Mouse (Mus musculus) hindbrain, postnatal 0 days (tissue): ENCODE measurements around the gene Cux2. TPM values are rescaled to one million over a fixed set of nuclear protein-coding genes. Genes with fewer than 3 reads are reported as not detected.
A peak's percentile ranks its signal among the peaks of the same experiment; 100 is the strongest.

Experiments used
- ATAC-seq: fragments of 200-750 bp; cut with Nextera tagmentation; 2 replicates; pipeline ENCODE4 v1.8.0; 2017; ENCODE audit warnings: mild to moderate bottlenecking, moderate TSS enrichment, moderate library complexity
- DNase-seq: peaks from one replicate; pipeline ENCODE4 v3.0.0-alpha.2; 2015; ENCODE audit warnings: low spot score
- H3K27ac ChIP-seq: fragments of 300-500 bp; sonication (generic); 2 replicates; pipeline ENCODE4 v1.5.1; 2014; ENCODE audit warnings: mild to moderate bottlenecking
- H3K27me3 ChIP-seq: fragments of 300-500 bp; sonication (generic); 2 replicates; pipeline ENCODE4 v1.6.1; 2014; ENCODE audit warnings: low read length, mixed read lengths; ENCODE audit not compliant: insufficient read depth
- H3K36me3 ChIP-seq: fragments of 300-500 bp; sonication (generic); 2 replicates; pipeline ENCODE4 v1.6.1; 2014; ENCODE audit warnings: low read length, mixed read lengths; ENCODE audit not compliant: insufficient read depth
- H3K4me1 ChIP-seq: fragments of 300-500 bp; sonication (generic); 2 replicates; pipeline ENCODE4 v1.6.1; 2014; ENCODE audit warnings: antibody characterized with exemption, low read length, mixed read lengths; ENCODE audit not compliant: insufficient read depth
- H3K4me2 ChIP-seq: fragments of 300-500 bp; sonication (generic); 2 replicates; pipeline ENCODE4 v1.6.1; 2014; ENCODE audit warnings: low read depth, mild to moderate bottlenecking, low read length, moderate library complexity, mixed read lengths
- H3K4me3 ChIP-seq: fragments of 300-500 bp; sonication (generic); 2 replicates; pipeline ENCODE4 v1.5.1; 2014; ENCODE audit warnings: low read length
- H3K9ac ChIP-seq: fragments of 300-500 bp; sonication (generic); replicated peaks from 2 replicates; pipeline ENCODE4 v1.6.1; 2014; ENCODE audit warnings: mild to moderate bottlenecking, low read length, moderate library complexity, mixed read lengths
- H3K9me3 ChIP-seq: fragments of 300-500 bp; sonication (generic); 2 replicates; pipeline ENCODE4 v1.6.1; 2016; ENCODE audit warnings: low read length, mixed read lengths
- CTCF ChIP-seq: IDR thresholded peaks from 2 replicates; pipeline ENCODE4 v1.5.1; 2016; ENCODE audit warnings: antibody characterized with exemption, control low read depth, low read depth
- WGBS: fragments of 180-500 bp; shearing (Covaris S2); extraction: QIAGEN DNeasy Blood & Tissue Kit; methylation state at CpG from one replicate; pipeline ENCODE4 v1.1.7; 2014; 5-methylcytosine and 5-hydroxymethylcytosine counted together
- polyA plus RNA-seq: library from polyadenylated mRNA; unstranded; fragments of >200 nt; fragmentation: Nextera tagmentation; extraction: Ambion mirVana; gene quantifications from 2 replicates; pipeline ENCODE4 v1.2.1, GENCODE M21; 2015
- total RNA-seq: library from RNA; depleted of rRNA; stranded (reverse); fragments of >200 nt; gene quantifications from 2 replicates; pipeline ENCODE4 v1.2.3, GENCODE M21; 2014

Gene Cux2
- total and polyA plus RNA-seq, 2 experiments from 2014 or later = 15.2 to 35.4 TPM

GRCm38 (mm10) chr5:122035278-122035677, 14.6 kb downstream of the Cux2 start:
- no peaks in the 10 kb centered on the region for H3K27me3 ChIP-seq
- H3K9ac ChIP-seq = no peak overlapping the region
- 0 out of 2 replicates have a peak, but pooled peaks cover 4% of the 10 kb centered on the region for H3K9me3 ChIP-seq
- ATAC-seq (no peak), DNase-seq (no peak)
- H3K4me1 ChIP-seq = peaks cover 4% of the 10 kb centered on the region; the same call in 1 of the 2 replicates
- 76% methylated on average over 5 of the region's 5 CpGs for WGBS
- no peak for TF ChIP-seq CTCF
- no peak overlapping the region for H3K4me2 ChIP-seq
- H3K4me3 ChIP-seq = no peak overlapping the region
- peaks cover 10% of the 10 kb centered on the region; the same call in 1 of the 2 replicates for H3K36me3 ChIP-seq
- H3K27ac ChIP-seq = no peak overlapping the region

- TF ChIP-seq CTCF = no peak
- Histone ChIP-seq H3K27me3 (no peaks in the 10 kb centered on the region), H3K9ac (no peak overlapping the region), H3K9me3 (0 out of 2 replicates have a peak, but pooled peaks cover 4% of the 10 kb centered on the region), H3K36me3 (peaks cover 10% of the 10 kb centered on the region; the same call in 1 of the 2 replicates), H3K27ac (peak overlapping the region; percentile 22; the same call in 1 of the 2 replicates), H3K4me3 (no peak overlapping the region), H3K4me2 (no peak overlapping the region), H3K4me1 (peaks cover 4% of the 10 kb centered on the region; the same call in 1 of the 2 replicates)
- WGBS = 8% methylated on average over 4 of the region's 4 CpGs
- DNase-seq (no peak), ATAC-seq (peak; percentile 22)
Measured at GRCm38 (mm10) chr5:122033167-122033478, 16.8 kb downstream of the Cux2 start.

GRCm38 (mm10) chr5:122032471-122033166, 17.3 kb downstream of the Cux2 start:
- ATAC-seq = peak; percentile 67
- H3K9ac ChIP-seq = no peak overlapping the region
- no peak for TF ChIP-seq CTCF

GRCm38 (mm10) chr5:122031146-122031545, 18.8 kb downstream of the Cux2 start:
- H3K27ac ChIP-seq = no peak overlapping the region
- ATAC-seq = no peak

More at GRCm38 (mm10) chr5:122032471-122033166, 17.3 kb downstream of the Cux2 start:
- peak; percentile 60 for DNase-seq
- peaks cover 4% of the 10 kb centered on the region; the same call in 1 of the 2 replicates for H3K4me1 ChIP-seq
- WGBS = 28% methylated on average over 19 of the region's 19 CpGs
- H3K4me3 ChIP-seq = no peak overlapping the region
- 0 out of 2 replicates have a peak overlapping the region, but pooled peaks have one; percentile 13 for H3K4me2 ChIP-seq
- peaks cover 6% of the 10 kb centered on the region; the same call in 1 of the 2 replicates for H3K36me3 ChIP-seq
- H3K27me3 ChIP-seq = no peaks in the 10 kb centered on the region
- H3K27ac ChIP-seq = no peak overlapping the region
- 0 out of 2 replicates have a peak, but pooled peaks cover 4% of the 10 kb centered on the region for H3K9me3 ChIP-seq

GRCm38 (mm10) chr5:122030640-122031039, 19.3 kb downstream of the Cux2 start:
- Histone ChIP-seq H3K9me3 (no peaks in the 10 kb centered on the region), H3K4me1 (peaks cover 4% of the 10 kb centered on the region; the same call in 1 of the 2 replicates), H3K4me2 (no peak overlapping the region), H3K9ac (no peak overlapping the region), H3K27me3 (no peaks in the 10 kb centered on the region), H3K36me3 (no peaks in the 10 kb centered on the region), H3K27ac (no peak overlapping the region), H3K4me3 (no peak overlapping the region)
- WGBS = 60% methylated on average over 11 of the region's 11 CpGs
- DNase-seq (peak; percentile 34), ATAC-seq (no peak; the same call in 1 of the 2 replicates)
- no peak for TF ChIP-seq CTCF

More at GRCm38 (mm10) chr5:122031146-122031545, 18.8 kb downstream of the Cux2 start:
- H3K27me3 ChIP-seq = no peaks in the 10 kb centered on the region
- H3K9ac ChIP-seq = no peak overlapping the region
- H3K9me3 ChIP-seq = 0 out of 2 replicates have a peak, but pooled peaks cover 1% of the 10 kb centered on the region
- TF ChIP-seq CTCF = no peak
- H3K4me1 ChIP-seq = peaks cover 4% of the 10 kb centered on the region; the same call in 1 of the 2 replicates
- DNase-seq = no peak
- no peak overlapping the region for H3K4me3 ChIP-seq
- no peak overlapping the region for H3K4me2 ChIP-seq
- no peaks in the 10 kb centered on the region for H3K36me3 ChIP-seq
- 74% methylated on average over 12 of the region's 12 CpGs for WGBS

GRCm38 (mm10) chr5:122026771-122027170, 23.1 kb downstream of the Cux2 start:
- no peak for TF ChIP-seq CTCF
- no peaks in the 10 kb centered on the region for H3K4me1 ChIP-seq
- H3K4me2 ChIP-seq = no peak overlapping the region
- 74% methylated on average over 9 of the region's 9 CpGs for WGBS
- H3K4me3 ChIP-seq = no peak overlapping the region
- no peak overlapping the region for H3K27ac ChIP-seq
- no peaks in the 10 kb centered on the region for H3K36me3 ChIP-seq
- ATAC-seq (no peak), DNase-seq (no peak)
- no peaks in the 10 kb centered on the region for H3K9me3 ChIP-seq
- no peaks in the 10 kb centered on the region for H3K27me3 ChIP-seq
- H3K9ac ChIP-seq = no peak overlapping the region

GRCm38 (mm10) chr5:122026284-122026683, 23.6 kb downstream of the Cux2 start:
- 72% methylated on average over 7 of the region's 7 CpGs for WGBS
- TF ChIP-seq CTCF = no peak
- H3K9ac ChIP-seq = no peak overlapping the region
- H3K36me3 ChIP-seq = no peaks in the 10 kb centered on the region
- H3K4me3 ChIP-seq = no peak overlapping the region
- H3K27ac ChIP-seq = no peak overlapping the region
- no peak for ATAC-seq
- H3K4me2 ChIP-seq = no peak overlapping the region
- H3K9me3 ChIP-seq = no peaks in the 10 kb centered on the region
- H3K4me1 ChIP-seq = no peaks in the 10 kb centered on the region
- no peaks in the 10 kb centered on the region for H3K27me3 ChIP-seq
- DNase-seq = no peak
